8 mouse cellular contexts compared by ENCODE assay signal in the genomic region with DNA sequence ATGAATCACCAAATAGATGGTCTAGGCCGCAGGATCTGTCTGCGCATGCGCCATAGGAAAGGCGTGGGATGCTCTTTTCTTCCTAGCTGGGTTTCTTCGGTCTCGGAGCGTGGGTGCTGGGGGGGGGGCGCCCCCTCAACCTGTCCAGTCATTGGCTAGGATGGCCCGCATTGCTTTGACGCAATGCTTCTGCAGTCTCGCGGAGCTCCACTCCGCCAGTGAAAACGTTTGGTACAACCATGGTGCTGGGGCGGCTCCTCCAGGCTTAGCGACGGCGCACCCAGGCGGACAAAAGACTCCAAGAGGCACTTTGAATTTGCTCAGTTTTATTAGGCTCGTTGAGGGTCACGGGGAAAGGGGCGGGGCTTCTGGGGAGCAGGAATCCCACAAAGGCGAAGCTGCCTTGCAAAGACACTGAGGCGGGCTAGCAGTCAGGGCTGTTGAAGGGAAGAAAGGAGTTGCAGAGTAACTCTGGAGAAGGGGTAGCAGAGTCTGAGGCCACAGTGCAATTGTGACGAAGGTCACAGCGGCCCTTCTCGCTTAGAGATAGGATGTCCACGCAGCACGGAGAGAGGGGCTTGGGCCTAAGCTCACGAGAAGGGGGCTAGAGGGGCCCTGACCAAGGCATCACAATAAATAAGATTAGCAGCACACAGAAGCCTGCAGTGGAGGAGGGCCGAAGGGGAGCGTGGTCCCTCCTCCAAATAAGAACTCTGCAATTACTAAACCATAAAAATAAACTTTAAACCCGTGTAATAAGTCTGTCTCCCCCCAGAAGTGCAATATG. TPM values are rescaled to one million over a fixed set of nuclear protein-coding genes. Genes with fewer than 3 reads are reported as not detected.
A peak's percentile ranks its signal among the peaks of the same experiment; 100 is the strongest.
DNase-seq lines count a peak whose midpoint lies in the region; ATAC-seq and TF ChIP-seq lines count a peak whose summit lies in the region.

No protein-coding gene starts in this region.

- peak overlapping the region; percentile 39 for H3K4me2 ChIP-seq in hindbrain, embryonic 11.5 days (replicated peaks; ENCODE audit: low read depth, low read length)
- peak overlapping the region; percentile 50 for H3K4me2 ChIP-seq in lung, embryonic 16.5 days (ENCODE audit: low read depth, low read length)

- in situ Hi-C loops in Patski (cut with MboI; ENCODE audit: low pct_unique_long_range_greater_than_20kb), result loop anchor here (25.0 kb wide), 1 partner anchor 324 kb away; a partner anchor contains a TSS

- POLR2A ChIA-PET in Patski (lab: Charles Lee), result no interaction called here

- H3K27me3 ChIP-seq in Patski, result peaks cover 8% of the 10 kb centered on the region
- peaks cover 26% of the 10 kb centered on the region for H3K27me3 ChIP-seq in hindbrain, embryonic 11.5 days (ENCODE audit: control insufficient read depth, insufficient read depth, low read length)
- H3K27me3 ChIP-seq in lung, embryonic 16.5 days (ENCODE audit: control insufficient read depth, insufficient read depth, low read depth, low read length), result peaks cover 6% of the 10 kb centered on the region; the same call in 1 of the 2 replicates
- no peaks in the 10 kb centered on the region for H3K27me3 ChIP-seq in thymus, adult 2 months (ENCODE audit: control insufficient read depth, insufficient read depth, low read length)

- TF ChIP-seq POLR2A in thymus, adult 2 months (IDR thresholded peaks at IDR 0.05; ENCODE audit: control insufficient read depth, extremely low read depth, insufficient read depth, low read length, poor library complexity), result no peak

- H3K4me1 ChIP-seq in hindbrain, embryonic 11.5 days (replicated peaks; ENCODE audit: control insufficient read depth, insufficient read depth, low read length), result no peaks in the 10 kb centered on the region
- H3K4me1 ChIP-seq in lung, embryonic 16.5 days (replicated peaks; ENCODE audit: control insufficient read depth, insufficient read depth, low read length), result peaks cover 4% of the 10 kb centered on the region; the same call in 1 of the 2 replicates
- H3K4me1 ChIP-seq in thymus, adult 2 months (replicated peaks; ENCODE audit: control insufficient read depth, insufficient read depth, low read length), result peaks cover 12% of the 10 kb centered on the region

- peak; percentile 99 for ATAC-seq in Patski
- peak; percentile 99 for ATAC-seq in hindbrain, embryonic 11.5 days (ENCODE audit: low FRiP score)
- ATAC-seq in lung, embryonic 16.5 days (ENCODE audit: low read depth), result peak; percentile 100

- H3K9me3 ChIP-seq in hindbrain, embryonic 11.5 days (ENCODE audit: control insufficient read depth, low read length), result no peaks in the 10 kb centered on the region
- H3K9me3 ChIP-seq in lung, embryonic 16.5 days (ENCODE audit: control insufficient read depth, low read length), result no peaks in the 10 kb centered on the region

- H3K27ac ChIP-seq in hindbrain, embryonic 11.5 days (ENCODE audit: low read depth, low read length), result peak overlapping the region; percentile 93
- peak overlapping the region; percentile 88 for H3K27ac ChIP-seq in lung, embryonic 16.5 days (ENCODE audit: low read length)
- H3K27ac ChIP-seq in thymus, adult 2 months (ENCODE audit: control insufficient read depth, insufficient read depth, low read length), result peak overlapping the region; percentile 68

- H3K36me3 ChIP-seq in hindbrain, embryonic 11.5 days (ENCODE audit: control insufficient read depth, insufficient read depth, low read length), result peaks cover 4% of the 10 kb centered on the region; the same call in 1 of the 2 replicates
- H3K36me3 ChIP-seq in lung, embryonic 16.5 days (ENCODE audit: control insufficient read depth, insufficient read depth, low read length), result 0 out of 2 replicates have a peak, but pooled peaks cover 2% of the 10 kb centered on the region
- no peaks in the 10 kb centered on the region for H3K36me3 ChIP-seq in thymus, adult 2 months (ENCODE audit: control insufficient read depth, insufficient read depth, low read length)

- CTCF ChIA-PET in Patski (lab: Charles Lee), result interaction anchor here (0.6 kb wide), 1 partner anchor 205 kb away, joined by 3 read pairs; no protein-coding TSS in a partner anchor

- peak overlapping the region; percentile 67 for H3K9ac ChIP-seq in hindbrain, embryonic 11.5 days (ENCODE audit: low read depth, low read length)
- peak overlapping the region; percentile 66 for H3K9ac ChIP-seq in lung, embryonic 16.5 days (ENCODE audit: low read length)

- no peak for TF ChIP-seq CTCF in Patski (IDR thresholded peaks at IDR 0.05)
- TF ChIP-seq CTCF in thymus, adult 2 months (IDR thresholded peaks at IDR 0.05; ENCODE audit: borderline replicate concordance, control insufficient read depth, extremely low read depth, insufficient read depth, low read length, poor library complexity), result no peak

- peak overlapping the region; percentile 14 for H3K4me3 ChIP-seq in hindbrain, embryonic 11.5 days (ENCODE audit: low read depth, low read length)
- peak overlapping the region; percentile 34 for H3K4me3 ChIP-seq in lung, embryonic 16.5 days (ENCODE audit: low read length)
- peak overlapping the region; percentile 54 for H3K4me3 ChIP-seq in thymus, adult 2 months (ENCODE audit: control insufficient read depth, insufficient read depth, low read length)

- WGBS in hindbrain, embryonic 11.5 days, result 11% methylated on average over 32 of the region's 33 CpGs
- WGBS in lung, embryonic 16.5 days, result 15% methylated on average over 33 of the region's 33 CpGs
- WGBS in thymus, adult 2 months, result 15% methylated on average over 33 of the region's 33 CpGs

- peak; percentile 56 for DNase-seq in Patski (ENCODE audit: low read depth, low spot score)
- DNase-seq in cerebellum, postnatal 10 days, result peak; percentile 90 to 92
- DNase-seq in frontal cortex, adult 2 months (ENCODE audit: extremely low spot score in 1 of 2, low spot score in 1 of 2), result peak; percentile 90 to 91
- peak; percentile 88 for DNase-seq in hindbrain, embryonic 11.5 days (ENCODE audit: low spot score)
- DNase-seq in layer of hippocampus, adult 9-11 months, result peak; percentile 96
- peak; percentile 91 for DNase-seq in ovary, adult 18-20 months (ENCODE audit: low spot score)
- DNase-seq in thymus, adult 2 months, result peak; percentile 68

RNA-seq across cellular contexts. Expression of a gene that starts 5.5 kb away (rescaled TPM):
- polyA plus RNA-seq in Patski (2021), result 36.2 TPM
- 179 and 204 TPM in 2 replicates for polyA plus RNA-seq in frontal cortex, adult 2 months (2012; rRNA removed)
- polyA plus RNA-seq in hindbrain, embryonic 11.5 days (2014; fragmentation: Nextera tagmentation; extraction: Ambion mirVana), result 29.4 and 38.5 TPM in 2 replicates
- 24.9 and 25.8 TPM in 2 replicates for polyA plus RNA-seq in lung, embryonic 16.5 days (2015; fragmentation: Nextera tagmentation; extraction: Ambion mirVana)
- 27.1 and 34.6 TPM in 2 replicates for polyA plus RNA-seq in thymus, adult 2 months (2012; rRNA removed)

RNA-seq across cellular contexts. Expression of a gene that starts 9.4 kb away (rescaled TPM):
- polyA plus RNA-seq in Patski (2021), result 11.1 TPM
- polyA plus RNA-seq in frontal cortex, adult 2 months (2012; rRNA removed), result 31.2 and 38.7 TPM in 2 replicates
- 15.5 and 16.2 TPM in 2 replicates for polyA plus RNA-seq in hindbrain, embryonic 11.5 days (2014; fragmentation: Nextera tagmentation; extraction: Ambion mirVana)
- 13.9 and 15.3 TPM in 2 replicates for polyA plus RNA-seq in lung, embryonic 16.5 days (2015; fragmentation: Nextera tagmentation; extraction: Ambion mirVana)
- polyA plus RNA-seq in thymus, adult 2 months (2012; rRNA removed), result 9.8 and 10.3 TPM in 2 replicates

RNA-seq across cellular contexts. Expression of a gene that starts 31.8 kb away (rescaled TPM):
- polyA plus RNA-seq in Patski (2021), result 0.41 TPM
- 8.9 and 10.4 TPM in 2 replicates for polyA plus RNA-seq in frontal cortex, adult 2 months (2012; rRNA removed)
- 4.7 and 7.2 TPM in 2 replicates for polyA plus RNA-seq in hindbrain, embryonic 11.5 days (2014; fragmentation: Nextera tagmentation; extraction: Ambion mirVana)
- 3.0 and 3.1 TPM in 2 replicates for polyA plus RNA-seq in lung, embryonic 16.5 days (2015; fragmentation: Nextera tagmentation; extraction: Ambion mirVana)
- polyA plus RNA-seq in thymus, adult 2 months (2012; rRNA removed), result 0.31 and 1.1 TPM in 2 replicates

Comparison
In these comparisons a context has a peak if more than half of its experiments do, and no peak if none do; other contexts are left out.
1. Peak in every context shown above with its lines: DNase-seq, ATAC-seq, H3K4me3 ChIP-seq and H3K27ac ChIP-seq.